Comparison of ENCODE assay signal across 18 mouse cellular contexts in genomic region chr2:79977259-79977658, GRCm38 (mm10).
DNase-seq lines count a peak whose midpoint lies in the region; ATAC-seq and TF ChIP-seq lines count a peak whose summit lies in the region.
"Had no signal": no experiment of that assay in that cellular context is flagged by ENCODE, and none has a peak within 500 bp of the region (broad histone marks: within the 10 kb centered on the region; RNA-seq: fewer than 3 reads in every experiment).

No protein-coding gene starts in this region.

- H3K4me1 ChIP-seq in heart, embryonic 13.5 days, result peaks cover 24% of the 10 kb centered on the region
- no peaks in the 10 kb centered on the region; the same call in 1 of the 2 replicates for H3K4me1 ChIP-seq in lung, embryonic 14.5 days (ENCODE audit: insufficient read depth)
- no peaks in the 10 kb centered on the region for H3K4me1 ChIP-seq in lung, adult 2 months (ENCODE audit: control insufficient read depth, insufficient read depth, low read length)
- H3K4me1 ChIP-seq in kidney, embryonic 14.5 days (ENCODE audit: control insufficient read depth, insufficient read depth, low read length), result peaks cover 11% of the 10 kb centered on the region; the same call in 1 of the 2 replicates
- H3K4me1 ChIP-seq: forebrain, embryonic 10.5 days; liver, embryonic 12.5 days; midbrain, embryonic 13.5 days; neural tube, embryonic 12.5 days had no signal

- 0 out of 2 replicates have a peak overlapping the region, but pooled peaks have one; percentile 2 for H3K27ac ChIP-seq in heart, embryonic 13.5 days (replicated peaks)
- no peak overlapping the region for H3K27ac ChIP-seq in lung, embryonic 14.5 days (ENCODE audit: low read depth)
- H3K27ac ChIP-seq in kidney, embryonic 14.5 days (ENCODE audit: low read depth, low read length), result peak overlapping the region; percentile 73; the same call in 1 of the 2 replicates
- H3K27ac ChIP-seq: forebrain, embryonic 10.5 days; liver, embryonic 12.5 days; midbrain, embryonic 13.5 days; neural tube, embryonic 12.5 days had no signal

- 34% methylated on average over 5 of the region's 5 CpGs for WGBS in heart, embryonic 13.5 days
- WGBS in lung, embryonic 14.5 days, result 44% methylated on average over 5 of the region's 5 CpGs
- WGBS in lung, adult 2 months, result 50% methylated on average over 5 of the region's 5 CpGs
- 48% methylated on average over 5 of the region's 5 CpGs for WGBS in kidney, embryonic 14.5 days

- no peaks in the 10 kb centered on the region for H3K9me3 ChIP-seq in heart, embryonic 13.5 days
- H3K9me3 ChIP-seq in lung, embryonic 14.5 days (ENCODE audit: low read depth, low read length), result no peaks in the 10 kb centered on the region
- H3K9me3 ChIP-seq in kidney, embryonic 14.5 days (ENCODE audit: control insufficient read depth, low read length), result no peaks in the 10 kb centered on the region
- H3K9me3 ChIP-seq: forebrain, embryonic 10.5 days; liver, embryonic 12.5 days; midbrain, embryonic 13.5 days; neural tube, embryonic 12.5 days had no signal

- H3K4me3 ChIP-seq in heart, embryonic 13.5 days, result no peak overlapping the region
- H3K4me3 ChIP-seq in lung, embryonic 14.5 days (ENCODE audit: low read depth, low read length), result no peak overlapping the region
- H3K4me3 ChIP-seq in lung, adult 2 months (replicated peaks; ENCODE audit: extremely low read depth, low read depth, low read length), result no peak overlapping the region
- H3K4me3 ChIP-seq in kidney, embryonic 14.5 days (ENCODE audit: low read length), result no peak overlapping the region
- H3K4me3 ChIP-seq: forebrain, embryonic 10.5 days; liver, embryonic 12.5 days; midbrain, embryonic 13.5 days; neural tube, embryonic 12.5 days had no signal

- H3K9ac ChIP-seq in heart, embryonic 13.5 days, result no peak overlapping the region
- no peak overlapping the region for H3K9ac ChIP-seq in lung, embryonic 14.5 days
- no peak overlapping the region for H3K9ac ChIP-seq in kidney, embryonic 14.5 days (ENCODE audit: low read depth, low read length)
- H3K9ac ChIP-seq: forebrain, postnatal 0 days; liver, embryonic 12.5 days; midbrain, embryonic 13.5 days; neural tube, embryonic 12.5 days had no signal

- TF ChIP-seq CTCF in lung, embryonic 14.5 days (IDR thresholded peaks at IDR 0.05; ENCODE audit: low read depth), result no peak
- no peak for TF ChIP-seq CTCF in lung, adult 2 months (IDR thresholded peaks at IDR 0.05; ENCODE audit: insufficient read depth, low read length)

- H3K27me3 ChIP-seq in heart, embryonic 13.5 days (replicated peaks), result no peaks in the 10 kb centered on the region
- no peaks in the 10 kb centered on the region for H3K27me3 ChIP-seq in lung, embryonic 14.5 days (ENCODE audit: insufficient read depth, low read length)
- no peaks in the 10 kb centered on the region for H3K27me3 ChIP-seq in kidney, embryonic 14.5 days (ENCODE audit: control insufficient read depth, insufficient read depth, low read length)
- H3K27me3 ChIP-seq: liver, embryonic 12.5 days; midbrain, embryonic 13.5 days; neural tube, embryonic 12.5 days had no signal

- no peak for DNase-seq in heart, postnatal 36 days
- peak; percentile 40 for DNase-seq in lung, embryonic 14.5 days
- no peak for DNase-seq in lung, adult 2 months
- DNase-seq in thymus, adult 18-20 months, result no peak
- DNase-seq in B cell, adult 2 months, result no peak
- DNase-seq: adrenal gland, adult 2 months; cerebellum, adult 8-10 months; forebrain, postnatal 0 days; layer of hippocampus, adult 9-11 months had no signal

- intact Hi-C loops in heart, postnatal 36 days (cut with DNase I), result no loop called here

- no peaks in the 10 kb centered on the region for H3K36me3 ChIP-seq in heart, embryonic 13.5 days
- no peaks in the 10 kb centered on the region for H3K36me3 ChIP-seq in lung, embryonic 14.5 days (ENCODE audit: insufficient read depth)
- no peaks in the 10 kb centered on the region for H3K36me3 ChIP-seq in kidney, embryonic 14.5 days (ENCODE audit: control insufficient read depth, insufficient read depth, low read length)
- H3K36me3 ChIP-seq: forebrain, embryonic 10.5 days; liver, embryonic 12.5 days; midbrain, embryonic 13.5 days; neural tube, embryonic 12.5 days had no signal

- no peak for TF ChIP-seq POLR2A in lung, adult 2 months (IDR thresholded peaks at IDR 0.05; ENCODE audit: borderline replicate concordance, extremely low read depth, low read depth, low read length)

- no peak for ATAC-seq in heart, embryonic 13.5 days (ENCODE audit: extremely low read depth, insufficient number of reproducible peaks, low FRiP score, low TSS enrichment)
- no peak for ATAC-seq in lung, embryonic 14.5 days (ENCODE audit: insufficient read depth)
- no peak; the same call in 1 of the 2 replicates for ATAC-seq in kidney, embryonic 14.5 days (ENCODE audit: low FRiP score, low TSS enrichment)
- ATAC-seq: forebrain, postnatal 0 days; hindbrain, embryonic 16.5 days; intestine, embryonic 16.5 days; liver, embryonic 12.5 days; lung, postnatal 0 days; midbrain, embryonic 13.5 days had no signal

- H3K4me2 ChIP-seq in heart, embryonic 13.5 days, result peak overlapping the region; percentile 27; the same call in 1 of the 2 replicates
- no peak overlapping the region for H3K4me2 ChIP-seq in lung, embryonic 14.5 days
- H3K4me2 ChIP-seq in kidney, embryonic 14.5 days (replicated peaks; ENCODE audit: low read depth, low read length), result no peak overlapping the region
- H3K4me2 ChIP-seq: liver, embryonic 12.5 days; midbrain, embryonic 13.5 days; neural tube, embryonic 12.5 days had no signal
